In genomic region chr8:108647556-108647955, GRCm38 (mm10) we compare ENCODE assay signal across 10 mouse cellular contexts.
DNase-seq lines count a peak whose midpoint lies in the region; ATAC-seq and TF ChIP-seq lines count a peak whose summit lies in the region.
"Had no signal": no experiment of that assay in that cellular context is flagged by ENCODE, and none has a peak within 500 bp of the region (broad histone marks: within the 10 kb centered on the region; RNA-seq: fewer than 3 reads in every experiment).

No protein-coding gene starts in this region.

- H3K27me3 ChIP-seq in kidney, embryonic 15.5 days = no peaks in the 10 kb centered on the region
- no peaks in the 10 kb centered on the region for H3K27me3 ChIP-seq in hindbrain, embryonic 12.5 days
- H3K27me3 ChIP-seq: CH12.LX; heart, embryonic 13.5 days had no signal

- ATAC-seq in kidney, embryonic 15.5 days (replicated peaks; ENCODE audit: low FRiP score) = peak; percentile 52; the same call in 1 of the 2 replicates
- ATAC-seq in hindbrain, embryonic 12.5 days (ENCODE audit: low FRiP score) = no peak

- peaks cover 12% of the 10 kb centered on the region for H3K4me1 ChIP-seq in kidney, embryonic 15.5 days
- H3K4me1 ChIP-seq in hindbrain, embryonic 12.5 days = no peaks in the 10 kb centered on the region

- DNase-seq in left cerebral cortex, postnatal 4 days = peak; percentile 41
- DNase-seq in left cerebral cortex, adult 8-10 months (ENCODE audit: low spot score in 2 of 2) = no peak
- DNase-seq in gastrocnemius, postnatal 25 days = peak; percentile 53
- DNase-seq in skeletal muscle tissue, adult 2 months (ENCODE audit: low read depth, low spot score) = peak; percentile 29
- no peak for DNase-seq in left cerebral cortex, adult 2 months (ENCODE audit: extremely low spot score in 1 of 2, low spot score in 2 of 2)
- no peak for DNase-seq in MN1 (ENCODE audit: low spot score)

- intact Hi-C loops in left cerebral cortex, postnatal 4 days (cut with DNase I) = no loop called here
- intact Hi-C loops in left cerebral cortex, adult 2 months (cut with DNase I) = no loop called here

- WGBS in kidney, embryonic 15.5 days = 15% methylated on average over 8 of the region's 8 CpGs
- 39% methylated on average over 8 of the region's 8 CpGs for WGBS in hindbrain, embryonic 12.5 days

- H3K36me3 ChIP-seq in kidney, embryonic 15.5 days = no peaks in the 10 kb centered on the region
- H3K36me3 ChIP-seq in hindbrain, embryonic 12.5 days = no peaks in the 10 kb centered on the region
- H3K36me3 ChIP-seq: heart, embryonic 13.5 days had no signal

- H3K4me2 ChIP-seq in kidney, embryonic 15.5 days = 0 out of 2 replicates have a peak overlapping the region, but pooled peaks have one; percentile 12
- no peak overlapping the region for H3K4me2 ChIP-seq in hindbrain, embryonic 12.5 days (replicated peaks)
- H3K4me2 ChIP-seq: heart, embryonic 13.5 days had no signal

- no peaks in the 10 kb centered on the region for H3K9me3 ChIP-seq in kidney, embryonic 15.5 days (replicated peaks)
- H3K9me3 ChIP-seq in hindbrain, embryonic 12.5 days (replicated peaks) = no peaks in the 10 kb centered on the region
- H3K9me3 ChIP-seq: heart, embryonic 13.5 days had no signal

- H3K4me3 ChIP-seq in kidney, embryonic 15.5 days (replicated peaks) = no peak overlapping the region
- no peak overlapping the region for H3K4me3 ChIP-seq in hindbrain, embryonic 12.5 days
- no peak overlapping the region for H3K4me3 ChIP-seq in left cerebral cortex, adult 2 months
- H3K4me3 ChIP-seq: heart, embryonic 13.5 days had no signal

- H3K9ac ChIP-seq in kidney, embryonic 15.5 days = no peak overlapping the region
- no peak overlapping the region for H3K9ac ChIP-seq in hindbrain, embryonic 12.5 days
- H3K9ac ChIP-seq: heart, embryonic 13.5 days had no signal

- TF ChIP-seq CTCF in left cerebral cortex, adult 2 months (IDR thresholded peaks at IDR 0.05) = no peak

- 0 out of 2 replicates have a peak overlapping the region, but pooled peaks have one; percentile 32 for H3K27ac ChIP-seq in kidney, embryonic 15.5 days
- H3K27ac ChIP-seq in hindbrain, embryonic 12.5 days = no peak overlapping the region
- no peak overlapping the region for H3K27ac ChIP-seq in left cerebral cortex, adult 2 months
- H3K27ac ChIP-seq: heart, embryonic 13.5 days had no signal

Comparison
In these comparisons a context has a peak if more than half of its experiments do, and no peak if none do; other contexts are left out.
1. DNase-seq: peak in left cerebral cortex, postnatal 4 days (single experiment), gastrocnemius, postnatal 25 days (single experiment) and skeletal muscle tissue, adult 2 months (single experiment); none in left cerebral cortex, adult 8-10 months (0 of 2), left cerebral cortex, adult 2 months (0 of 2) and MN1 (single experiment).